Mouse (Mus musculus) testis, adult 2 months (tissue): ENCODE measurements around the gene Frem2. TPM values are rescaled to one million over a fixed set of nuclear protein-coding genes. Genes with fewer than 3 reads are reported as not detected.

Experiments used
- H3K27ac ChIP-seq: fragments of 200-500 bp; 2 replicates; pipeline ENCODE4 v1.5.1; 2012; ENCODE audit warnings: low read depth, low read length; ENCODE audit not compliant: control insufficient read depth, insufficient read depth
- H3K27me3 ChIP-seq: fragments of 200-500 bp; 2 replicates; pipeline ENCODE4 v1.6.1; 2012; ENCODE audit warnings: mild to moderate bottlenecking, low read length, moderate library complexity; ENCODE audit not compliant: control insufficient read depth, insufficient read depth
- H3K36me3 ChIP-seq: fragments of 200-500 bp; 2 replicates; pipeline ENCODE4 v1.6.1; 2012; ENCODE audit warnings: mild to moderate bottlenecking, low read length; ENCODE audit not compliant: control insufficient read depth, insufficient read depth
- H3K4me1 ChIP-seq: fragments of 200-500 bp; 2 replicates; pipeline ENCODE4 v1.6.1; 2012; ENCODE audit warnings: low read length; ENCODE audit not compliant: control insufficient read depth, insufficient read depth
- H3K4me3 ChIP-seq: fragments of 200-500 bp; 2 replicates; pipeline ENCODE4 v1.5.1; 2012; ENCODE audit warnings: low read depth, mild to moderate bottlenecking, low read length, moderate library complexity, mixed read lengths; ENCODE audit not compliant: control insufficient read depth
- CTCF ChIP-seq: fragments of 200-500 bp; IDR thresholded peaks from 2 replicates; pipeline ENCODE4 v1.5.1; 2012; ENCODE audit warnings: low read depth, mild to moderate bottlenecking, inconsistent platforms, low read length, moderate library complexity; ENCODE audit not compliant: control insufficient read depth, insufficient read depth, insufficient replicate concordance
- POLR2A ChIP-seq: fragments of 200-500 bp; IDR thresholded peaks from 2 replicates; pipeline ENCODE4 v1.6.1; 2012; ENCODE audit warnings: low read depth, mild to moderate bottlenecking, inconsistent platforms, low read length, moderate library complexity; ENCODE audit not compliant: control insufficient read depth
- polyA plus RNA-seq: library from polyadenylated mRNA; depleted of rRNA; stranded (reverse); fragments of >200 nt; gene quantifications from 2 replicates; pipeline ENCODE4 v1.2.3, GENCODE M21; 2012

Frem2 gene
- polyA plus RNA-seq, 1 experiment: 0.98 TPM

DNA sequence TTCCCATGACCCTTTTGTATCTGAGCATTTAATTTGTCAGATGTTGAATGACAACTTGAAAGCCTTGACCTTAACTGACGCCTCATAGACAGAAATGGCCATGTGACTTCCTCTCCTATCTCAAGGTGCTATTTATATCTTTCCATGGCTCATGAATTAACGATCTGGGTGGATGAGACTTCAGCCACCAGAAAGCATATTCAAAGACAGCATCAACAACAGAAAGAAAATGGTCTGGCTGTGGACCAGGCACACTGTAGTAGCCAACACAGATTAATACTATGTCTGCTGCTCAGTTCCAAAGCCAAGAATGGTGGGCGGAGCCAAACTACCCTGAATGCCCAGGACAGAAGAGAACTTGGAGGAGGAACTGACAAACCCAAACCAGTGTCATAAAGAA, 21.2 kb downstream of the Frem2 start:
- Histone ChIP-seq H3K27ac (no peak overlapping the region), H3K27me3 (no peaks in the 10 kb centered on the region), H3K36me3 (no peaks in the 10 kb centered on the region), H3K4me3 (no peak overlapping the region), H3K4me1 (peaks cover 4% of the 10 kb centered on the region)
- TF ChIP-seq CTCF: no peak
- no peak for TF ChIP-seq POLR2A

DNA sequence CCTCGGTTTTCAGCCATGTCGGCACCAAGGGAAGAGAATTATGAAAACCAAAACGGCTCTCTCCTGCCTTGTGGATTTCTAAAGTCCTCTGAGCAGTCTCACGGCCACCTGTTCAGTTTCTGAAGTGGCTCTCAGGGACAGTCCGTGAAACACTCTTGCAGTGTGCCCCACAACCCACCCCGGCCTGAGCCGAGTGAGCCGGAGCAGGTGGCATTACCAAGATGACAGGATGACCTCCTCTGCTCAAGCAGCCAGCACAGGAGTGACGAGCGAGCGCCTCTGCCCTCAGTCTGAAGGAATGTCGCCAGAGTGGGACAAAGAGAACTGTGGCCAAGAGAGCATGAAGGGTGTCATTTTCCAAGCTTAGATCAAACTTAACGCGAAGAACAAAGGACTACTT, 26.0 kb downstream of the Frem2 start:
- no peaks in the 10 kb centered on the region for H3K27me3 ChIP-seq
- no peak for TF ChIP-seq CTCF
- TF ChIP-seq POLR2A: no peak
- no peak overlapping the region for H3K27ac ChIP-seq
- no peaks in the 10 kb centered on the region for H3K36me3 ChIP-seq
- no peak overlapping the region for H3K4me3 ChIP-seq
- peaks cover 4% of the 10 kb centered on the region for H3K4me1 ChIP-seq

- Histone ChIP-seq H3K4me3 (no peak overlapping the region), H3K36me3 (no peaks in the 10 kb centered on the region), H3K27me3 (no peaks in the 10 kb centered on the region), H3K27ac (no peak overlapping the region), H3K4me1 (peaks cover 4% of the 10 kb centered on the region)
- TF ChIP-seq POLR2A: no peak
- no peak for TF ChIP-seq CTCF
These were observed 26.5 kb downstream of the Frem2 start for GRCm38 (mm10) chr3:53630630-53631029.

DNA sequence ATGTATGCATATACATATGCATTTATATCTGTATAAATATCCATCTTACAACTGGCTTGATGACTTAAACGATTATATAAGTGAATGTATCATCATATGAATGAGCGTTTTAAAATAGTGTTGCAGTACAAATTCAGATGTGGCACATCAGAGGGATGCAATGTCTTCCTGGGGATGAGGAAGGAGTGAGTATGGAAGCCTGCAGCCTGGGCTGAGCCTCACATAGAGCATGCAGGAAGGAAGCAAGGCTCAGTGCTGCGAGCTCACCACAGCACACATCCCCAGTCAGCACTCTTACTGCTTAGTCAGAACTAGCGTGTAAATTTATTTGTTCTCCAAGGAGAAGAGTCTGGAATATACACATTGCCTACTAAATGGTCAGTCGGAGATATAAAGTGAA, 27.2 kb downstream of the Frem2 start:
- Histone ChIP-seq H3K4me1 (peaks cover 4% of the 10 kb centered on the region), H3K36me3 (no peaks in the 10 kb centered on the region), H3K4me3 (no peak overlapping the region), H3K27me3 (no peaks in the 10 kb centered on the region), H3K27ac (no peak overlapping the region)
- TF ChIP-seq POLR2A (no peak), CTCF (no peak)

DNA sequence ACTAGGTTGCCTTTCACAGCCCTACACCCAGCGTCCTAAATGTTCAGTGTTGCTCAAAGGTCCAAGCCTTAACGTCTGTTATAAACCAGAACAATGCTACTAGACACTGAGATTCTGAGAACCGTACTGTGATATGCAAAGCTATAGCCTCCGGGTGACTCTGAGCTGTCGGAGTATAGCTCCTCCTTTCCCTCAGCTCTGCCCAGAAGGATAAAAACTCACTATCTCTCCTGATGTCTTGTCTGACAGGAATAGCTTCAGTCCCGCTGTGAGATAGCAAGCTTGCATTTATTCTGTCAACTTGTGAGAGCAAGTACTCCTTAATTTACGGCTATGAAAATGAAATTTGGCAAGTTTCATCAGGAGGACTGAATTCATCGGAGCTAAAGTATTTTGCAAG, 33.9 kb downstream of the Frem2 start:
- Histone ChIP-seq H3K4me3 (no peak overlapping the region), H3K27me3 (no peaks in the 10 kb centered on the region), H3K27ac (no peak overlapping the region), H3K4me1 (no peaks in the 10 kb centered on the region), H3K36me3 (no peaks in the 10 kb centered on the region)
- no peak for TF ChIP-seq POLR2A
- no peak for TF ChIP-seq CTCF

GRCm38 (mm10) chr3:53620978-53621377, 36.2 kb downstream of the Frem2 start:
- H3K4me3 ChIP-seq: no peak overlapping the region
- H3K27ac ChIP-seq: no peak overlapping the region
- no peak for TF ChIP-seq CTCF
- TF ChIP-seq POLR2A: no peak
- no peaks in the 10 kb centered on the region for H3K27me3 ChIP-seq
- H3K36me3 ChIP-seq: no peaks in the 10 kb centered on the region
- H3K4me1 ChIP-seq: no peaks in the 10 kb centered on the region

- Histone ChIP-seq H3K27me3 (no peaks in the 10 kb centered on the region), H3K27ac (no peak overlapping the region), H3K4me1 (no peaks in the 10 kb centered on the region), H3K4me3 (no peak overlapping the region), H3K36me3 (no peaks in the 10 kb centered on the region)
- TF ChIP-seq POLR2A (no peak), CTCF (no peak)
These were observed 36.8 kb downstream of the Frem2 start for GRCm38 (mm10) chr3:53620355-53620754.

- Histone ChIP-seq H3K4me3 (no peak overlapping the region), H3K4me1 (no peaks in the 10 kb centered on the region), H3K27me3 (no peaks in the 10 kb centered on the region), H3K36me3 (no peaks in the 10 kb centered on the region), H3K27ac (no peak overlapping the region)
- TF ChIP-seq CTCF (no peak), POLR2A (no peak)
These were observed 46.0 kb downstream of the Frem2 start for GRCm38 (mm10) chr3:53611106-53611505.
